Mouse (Mus musculus) gastrocnemius, postnatal 14 days (tissue): Measurements from ENCODE around the gene Dera. TPM values are rescaled to one million over a fixed set of nuclear protein-coding genes. Genes with fewer than 3 reads are reported as not detected.

Experiments used
- DNase-seq: peaks from one replicate; pipeline ENCODE4 v3.0.0; 2021; ENCODE audit warnings: mixed read lengths
- intact Hi-C: fragments of 180-260 bp; cut with DNase I; formaldehyde crosslinking; loops from one replicate; pipeline ENCODE4 v1.15.1; 2025; ENCODE audit warnings: low total_unique reads
- total RNA-seq, 2 experiments: library from RNA; stranded (reverse); gene quantifications; 2 replicates each; pipeline ENCODE4 v1.2.3; 2021

Dera gene
- total RNA-seq, 2 experiments from 2014 or later, result 10.7 to 12.3 TPM

- no peak for DNase-seq
- intact Hi-C loops, result no loop called here
Observed at GRCm38 (mm10) chr6:137751551-137752274, 2.6 kb upstream of the Dera start.

GRCm38 (mm10) chr6:137752275-137752655, 2.1 kb upstream of the Dera start:
- intact Hi-C loops, result no loop called here
- no peak for DNase-seq

GRCm38 (mm10) chr6:137754857-137755232, 499 bp downstream of the Dera start:
- no peak for DNase-seq
- intact Hi-C loops, result no loop called here

- no peak for DNase-seq
- intact Hi-C loops, result no loop called here
Observed at GRCm38 (mm10) chr6:137756310-137756709, 2.0 kb downstream of the Dera start.

GRCm38 (mm10) chr6:137757891-137758290, 3.5 kb downstream of the Dera start:
- intact Hi-C loops, result no loop called here
- no peak for DNase-seq

GRCm38 (mm10) chr6:137759681-137760080, 5.3 kb downstream of the Dera start:
- no peak for DNase-seq
- intact Hi-C loops, result no loop called here

- DNase-seq, result no peak
- intact Hi-C loops, result no loop called here
Observed at GRCm38 (mm10) chr6:137760966-137761365, 6.6 kb downstream of the Dera start.

GRCm38 (mm10) chr6:137764572-137765210, 10.3 kb downstream of the Dera start:
- DNase-seq, result no peak
- intact Hi-C loops, result no loop called here

GRCm38 (mm10) chr6:137766177-137766576, 11.8 kb downstream of the Dera start:
- intact Hi-C loops, result no loop called here
- DNase-seq, result no peak

GRCm38 (mm10) chr6:137771621-137772250, 17.4 kb downstream of the Dera start:
- no peak for DNase-seq
- intact Hi-C loops, result no loop called here

- intact Hi-C loops, result no loop called here
- DNase-seq, result no peak
Observed at GRCm38 (mm10) chr6:137772918-137773636, 18.7 kb downstream of the Dera start.

- intact Hi-C loops, result no loop called here
- DNase-seq, result no peak
Observed at GRCm38 (mm10) chr6:137773637-137774028, 19.3 kb downstream of the Dera start.

GRCm38 (mm10) chr6:137774166-137774565, 19.8 kb downstream of the Dera start:
- DNase-seq, result no peak
- intact Hi-C loops, result no loop called here

GRCm38 (mm10) chr6:137775159-137775558, 20.8 kb downstream of the Dera start:
- intact Hi-C loops, result no loop called here
- DNase-seq, result no peak

GRCm38 (mm10) chr6:137776981-137777380, 22.6 kb downstream of the Dera start:
- intact Hi-C loops, result no loop called here
- no peak for DNase-seq

GRCm38 (mm10) chr6:137783899-137784637, 29.7 kb downstream of the Dera start:
- intact Hi-C loops, result no loop called here
- no peak for DNase-seq

- DNase-seq, result no peak
- intact Hi-C loops, result no loop called here
Observed at GRCm38 (mm10) chr6:137788976-137789590, 34.7 kb downstream of the Dera start.

GRCm38 (mm10) chr6:137789658-137790057, 35.3 kb downstream of the Dera start:
- intact Hi-C loops, result no loop called here
- DNase-seq, result no peak

GRCm38 (mm10) chr6:137795494-137795893, 41.1 kb downstream of the Dera start:
- DNase-seq, result no peak
- intact Hi-C loops, result loop anchor here (5.0 kb wide), 1 partner anchor 357 kb away; no protein-coding TSS in a partner anchor
